Mouse (Mus musculus) forebrain, embryonic 11.5 days (tissue): ENCODE results near the gene Olfm2. TPM values are rescaled to one million over a fixed set of nuclear protein-coding genes. Genes with fewer than 3 reads are reported as not detected.
"Not testable (repeated sequence)": the region's sequence is repeated elsewhere in the genome, so short reads cannot be mapped to it uniquely, and the experiment has no call there.

Experiments
- ATAC-seq: fragments of 200-750 bp; cut with Nextera tagmentation; replicated peaks from 2 replicates; pipeline ENCODE4 v1.8.0; 2017; ENCODE audit warnings: moderate TSS enrichment; ENCODE audit not compliant: low FRiP score
- DNase-seq: peaks from one replicate; pipeline ENCODE4 v3.0.0-alpha.2; 2017; ENCODE audit warnings: low spot score
- H3K27ac ChIP-seq: fragments of 300-500 bp; sonication (generic); 2 replicates; pipeline ENCODE4 v1.5.1; 2014; ENCODE audit warnings: low read depth, low read length
- H3K27me3 ChIP-seq: fragments of 300-500 bp; sonication (generic); 2 replicates; pipeline ENCODE4 v1.6.1; 2014; ENCODE audit warnings: mild to moderate bottlenecking, low read length, mixed read lengths; ENCODE audit not compliant: control insufficient read depth, insufficient read depth
- H3K36me3 ChIP-seq: fragments of 300-500 bp; sonication (generic); 2 replicates; pipeline ENCODE4 v1.6.1; 2014; ENCODE audit warnings: mild to moderate bottlenecking, low read length, moderate library complexity, mixed read lengths; ENCODE audit not compliant: control insufficient read depth, insufficient read depth
- H3K4me1 ChIP-seq: fragments of 300-500 bp; sonication (generic); replicated peaks from 2 replicates; pipeline ENCODE4 v1.6.1; 2014; ENCODE audit warnings: low read length, mixed read lengths; ENCODE audit not compliant: control insufficient read depth, insufficient read depth
- H3K4me2 ChIP-seq: fragments of 300-500 bp; sonication (generic); 2 replicates; pipeline ENCODE4 v1.6.1; 2014; ENCODE audit warnings: low read depth, mild to moderate bottlenecking, low read length, moderate library complexity, mixed read lengths; ENCODE audit not compliant: severe bottlenecking
- H3K4me3 ChIP-seq: fragments of 300-500 bp; sonication (generic); 2 replicates; pipeline ENCODE4 v1.5.1; 2014; ENCODE audit warnings: low read depth, low read length
- H3K9ac ChIP-seq: fragments of 300-500 bp; sonication (generic); 2 replicates; pipeline ENCODE4 v1.6.1; 2014; ENCODE audit warnings: low read length
- H3K9me3 ChIP-seq: fragments of 300-500 bp; sonication (generic); 2 replicates; pipeline ENCODE4 v1.6.1; 2016; ENCODE audit warnings: low read length, mixed read lengths; ENCODE audit not compliant: control insufficient read depth
- WGBS: fragments of 180-500 bp; shearing (Covaris S2); extraction: QIAGEN DNeasy Blood & Tissue Kit; methylation state at CpG from one replicate; pipeline ENCODE4 v1.1.7; 2014; 5-methylcytosine and 5-hydroxymethylcytosine counted together
- polyA plus RNA-seq: library from polyadenylated mRNA; unstranded; fragments of >200 nt; fragmentation: Nextera tagmentation; extraction: Ambion mirVana; gene quantifications from 2 replicates; pipeline ENCODE4 v1.2.1, GENCODE M21; 2014

Gene Olfm2
- polyA plus RNA-seq, 1 experiment from 2014 or later = 15.4 TPM

DNA sequence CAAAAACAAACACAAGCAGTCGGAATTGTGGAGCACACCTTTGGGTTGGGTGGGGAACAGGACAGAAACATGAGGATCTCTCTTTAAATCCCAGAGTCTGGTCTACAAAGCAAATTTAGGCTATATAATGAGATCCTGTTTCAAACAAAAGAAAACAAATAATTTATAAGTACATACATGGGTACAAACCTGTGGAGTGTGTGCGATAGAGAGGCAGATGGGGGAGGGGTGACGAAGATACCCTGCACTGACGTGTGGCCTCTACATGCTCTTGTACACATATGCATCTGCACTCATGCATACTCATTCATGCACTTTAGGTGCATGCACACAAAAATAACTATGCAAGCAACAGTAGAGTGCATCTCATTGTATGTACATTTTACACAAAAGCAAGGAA lies 106.7 kb downstream of the Olfm2 start:
- no peaks in the 10 kb centered on the region; the same call in 1 of the 2 replicates for H3K36me3 ChIP-seq
- ATAC-seq (no peak), DNase-seq (peak; percentile 4)
- no peak overlapping the region for H3K9ac ChIP-seq
- no peaks in the 10 kb centered on the region for H3K9me3 ChIP-seq
- no peak overlapping the region for H3K4me3 ChIP-seq
- H3K27me3 ChIP-seq = no peaks in the 10 kb centered on the region
- no peak overlapping the region for H3K27ac ChIP-seq
- peaks cover 8% of the 10 kb centered on the region for H3K4me1 ChIP-seq
- WGBS = 93% methylated on average over 4 of the region's 4 CpGs
- no peak overlapping the region for H3K4me2 ChIP-seq

DNA sequence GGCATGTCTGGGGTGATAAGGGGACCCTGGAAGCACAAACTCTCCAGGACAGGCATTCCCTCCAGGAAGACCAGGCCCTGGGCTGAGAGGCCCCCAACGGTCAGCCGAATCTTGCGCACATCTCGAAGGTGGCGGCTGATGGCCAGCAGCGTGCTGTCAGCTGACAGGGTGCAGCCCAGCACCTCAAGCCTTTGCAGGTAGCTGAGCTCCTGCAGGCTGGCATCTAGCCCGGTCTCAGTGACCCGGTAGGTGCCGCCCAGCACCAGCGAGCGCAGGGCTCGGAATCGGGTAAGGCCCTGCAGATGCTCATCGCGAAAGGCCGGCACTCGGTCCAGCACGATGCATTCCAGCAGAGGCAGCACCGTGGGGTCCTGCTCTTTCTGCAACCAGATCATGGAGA lies 107.6 kb downstream of the Olfm2 start:
- 97% methylated on average over 19 of the region's 19 CpGs for WGBS
- Histone ChIP-seq H3K4me3 (no peak overlapping the region), H3K4me2 (no peak overlapping the region), H3K36me3 (no peaks in the 10 kb centered on the region; the same call in 1 of the 2 replicates), H3K9me3 (no peaks in the 10 kb centered on the region), H3K9ac (no peak overlapping the region), H3K27me3 (no peaks in the 10 kb centered on the region), H3K4me1 (peaks cover 8% of the 10 kb centered on the region; the same call in 1 of the 2 replicates), H3K27ac (no peak overlapping the region)
- DNase-seq = peak; percentile 47
- ATAC-seq = no peak

DNA sequence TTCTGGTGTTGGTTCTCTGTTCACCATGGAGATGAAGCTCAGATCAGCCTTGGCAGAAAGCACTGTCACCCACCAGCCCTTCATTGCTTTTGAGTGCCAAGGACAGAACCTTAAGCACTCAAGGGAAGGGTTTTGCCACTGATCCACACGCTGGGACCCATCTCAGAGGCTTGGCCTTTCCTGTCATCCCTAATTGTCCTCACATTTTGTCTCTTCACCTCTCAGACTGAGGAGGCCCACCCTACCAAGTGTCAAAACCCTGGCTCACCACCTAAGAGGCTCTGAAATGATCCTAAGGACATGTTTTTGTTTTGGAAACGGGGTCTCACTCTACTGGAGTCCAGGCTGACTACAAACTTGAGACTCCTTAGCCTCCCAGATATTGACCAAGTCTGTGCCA lies 109.4 kb downstream of the Olfm2 start:
- H3K4me1 ChIP-seq = peaks cover 6% of the 10 kb centered on the region; the same call in 1 of the 2 replicates
- ATAC-seq (no peak), DNase-seq (peak; percentile 37)
- H3K27ac ChIP-seq = no peak overlapping the region
- WGBS = 85% methylated on average over 2 of the region's 2 CpGs
- H3K4me2 ChIP-seq = no peak overlapping the region
- no peak overlapping the region for H3K9ac ChIP-seq
- H3K36me3 ChIP-seq = no peaks in the 10 kb centered on the region; the same call in 1 of the 2 replicates
- no peak overlapping the region for H3K4me3 ChIP-seq
- no peaks in the 10 kb centered on the region for H3K27me3 ChIP-seq
- no peaks in the 10 kb centered on the region for H3K9me3 ChIP-seq

DNA sequence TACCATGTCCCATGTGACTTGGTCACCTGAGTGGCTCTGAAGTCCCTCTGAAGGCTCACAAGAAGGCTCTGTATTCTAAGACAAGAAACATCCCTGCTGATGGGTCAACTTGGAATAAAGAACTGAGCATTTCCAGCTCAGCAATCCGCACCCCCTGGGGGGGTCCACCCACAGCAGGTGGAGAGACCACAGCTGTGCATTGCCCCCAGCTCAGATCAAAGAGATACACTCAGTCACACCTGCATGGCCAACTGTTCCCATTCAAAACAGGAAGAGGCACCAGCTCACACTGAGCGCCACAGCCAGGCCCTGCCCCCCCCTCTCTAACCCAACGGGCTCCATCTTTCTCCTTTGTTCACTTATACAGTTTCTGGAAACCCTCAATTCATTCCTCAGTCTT lies 109.9 kb downstream of the Olfm2 start:
- Histone ChIP-seq H3K27me3 (no peaks in the 10 kb centered on the region), H3K36me3 (no peaks in the 10 kb centered on the region; the same call in 1 of the 2 replicates), H3K9ac (no peak overlapping the region), H3K27ac (no peak overlapping the region), H3K9me3 (no peaks in the 10 kb centered on the region), H3K4me1 (peaks cover 1% of the 10 kb centered on the region; the same call in 1 of the 2 replicates), H3K4me3 (no peak overlapping the region), H3K4me2 (no peak overlapping the region)
- 82% methylated on average over 3 of the region's 3 CpGs for WGBS
- ATAC-seq (no peak), DNase-seq (peak; percentile 50)

DNA sequence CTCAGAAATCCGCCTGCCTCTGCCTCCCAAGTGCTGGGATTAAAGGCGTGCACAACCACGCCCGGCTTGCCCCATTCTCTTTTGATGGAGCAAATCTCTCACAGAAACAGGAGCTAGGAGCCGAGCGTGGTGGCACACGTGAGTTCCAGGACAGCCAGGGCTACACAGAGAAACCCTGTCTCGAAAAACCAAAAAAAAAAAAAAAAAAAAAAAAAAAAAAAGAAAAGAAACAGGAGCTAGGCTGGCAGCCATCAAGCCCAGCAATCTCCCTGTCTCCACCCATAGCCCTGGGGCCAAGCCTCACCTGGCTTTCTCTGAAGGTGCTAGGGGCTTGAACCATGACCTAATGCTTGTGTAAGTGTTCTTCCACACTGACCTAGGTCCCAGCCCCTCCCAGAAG lies 110.5 kb downstream of the Olfm2 start:
- H3K36me3 ChIP-seq, H3K9ac ChIP-seq, H3K4me2 ChIP-seq, H3K9me3 ChIP-seq, H3K27me3 ChIP-seq, H3K4me3 ChIP-seq, H3K4me1 ChIP-seq, ATAC-seq, H3K27ac ChIP-seq: not testable (repeated sequence)
- WGBS = 89% methylated on average over 8 of the region's 8 CpGs
- DNase-seq = peak; percentile 6

DNA sequence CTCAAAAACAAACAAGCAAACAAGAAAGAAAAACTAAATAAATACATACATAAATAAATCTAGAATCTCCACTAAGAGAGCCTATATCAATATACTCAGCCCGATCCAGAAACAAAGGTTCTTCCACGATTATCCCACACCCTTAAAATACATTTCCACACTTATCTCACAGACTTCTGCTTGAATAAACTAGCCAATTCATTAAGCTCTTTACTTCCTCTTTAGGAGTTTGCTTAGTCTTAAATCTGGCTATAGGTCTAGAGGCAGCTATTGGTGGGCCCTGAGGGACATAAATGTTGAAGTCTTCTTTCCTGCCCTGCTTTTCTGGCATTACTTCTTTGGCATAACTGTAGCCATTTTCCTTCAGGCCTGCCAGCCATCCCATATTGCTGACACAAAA lies 114.8 kb downstream of the Olfm2 start:
- Histone ChIP-seq H3K36me3 (no peaks in the 10 kb centered on the region), H3K4me2 (no peak overlapping the region), H3K9me3 (no peaks in the 10 kb centered on the region), H3K27ac (no peak overlapping the region), H3K4me3 (no peak overlapping the region), H3K27me3 (no peaks in the 10 kb centered on the region), H3K9ac (no peak overlapping the region), H3K4me1 (no peaks in the 10 kb centered on the region)
- ATAC-seq = no peak
- WGBS = 95% methylated on average over 2 of the region's 2 CpGs
- no peak for DNase-seq

Other genes with a start within 250 kb of the Olfm2 start
- gene Zfp266, start 224.9 kb downstream of the Olfm2 start, polyA plus RNA-seq = 142 and 161 TPM in 2 replicates
- 22.2 and 24.4 TPM in 2 replicates for gene Zfp846, start 165.1 kb downstream of the Olfm2 start, polyA plus RNA-seq
- 350 and 401 TPM in 2 replicates for gene Ubl5, start 103.5 kb downstream of the Olfm2 start, polyA plus RNA-seq
- 13.1 and 14.8 TPM in 2 replicates for gene Fbxl12, start 101.6 kb downstream of the Olfm2 start, polyA plus RNA-seq
- gene Pin1, start 94.3 kb downstream of the Olfm2 start, polyA plus RNA-seq = 63.0 and 72.5 TPM in 2 replicates
- gene Col5a3, start 68.7 kb upstream of the Olfm2 start, polyA plus RNA-seq = 0.52 and 0.59 TPM in 2 replicates
- gene Rdh8, start 72.2 kb upstream of the Olfm2 start, polyA plus RNA-seq = not detected in 2 replicates
- gene A230050P20Rik, start 122.3 kb upstream of the Olfm2 start, polyA plus RNA-seq = 1.3 and 1.6 TPM in 2 replicates
- 4.3 and 5.3 TPM in 2 replicates for gene Angptl6, start 133.4 kb upstream of the Olfm2 start, polyA plus RNA-seq
- gene Ppan, start 141.8 kb upstream of the Olfm2 start, polyA plus RNA-seq = 71.2 and 75.1 TPM in 2 replicates
- gene Eif3g, start 152.3 kb upstream of the Olfm2 start, polyA plus RNA-seq = 334 and 367 TPM in 2 replicates
- gene Dnmt1, start 213.5 kb upstream of the Olfm2 start, polyA plus RNA-seq = 93.4 and 94.8 TPM in 2 replicates
- gene S1pr2, start 230.4 kb upstream of the Olfm2 start, polyA plus RNA-seq = 22.1 TPM in 2 replicates